Mouse (Mus musculus) neural tube, embryonic 14.5 days (tissue): ENCODE measurements around the gene Ift172. TPM values are rescaled to one million over a fixed set of nuclear protein-coding genes. Genes with fewer than 3 reads are reported as not detected.

Experiments used
- ATAC-seq: fragments of 200-750 bp; cut with Nextera tagmentation; 2 replicates; pipeline ENCODE4 v1.8.0; 2017; ENCODE audit warnings: low read depth, mild to moderate bottlenecking, moderate TSS enrichment, moderate library complexity
- H3K27ac ChIP-seq: fragments of 300-500 bp; sonication (generic); 2 replicates; pipeline ENCODE4 v1.5.1; 2014; ENCODE audit warnings: low read depth, mild to moderate bottlenecking, control low read depth, low read length, moderate library complexity, mixed read lengths
- H3K27me3 ChIP-seq: fragments of 300-500 bp; sonication (generic); 2 replicates; pipeline ENCODE4 v1.6.1; 2014; ENCODE audit warnings: low read length; ENCODE audit not compliant: control insufficient read depth, insufficient read depth
- H3K36me3 ChIP-seq: fragments of 300-500 bp; sonication (generic); 2 replicates; pipeline ENCODE4 v1.6.1; 2014; ENCODE audit warnings: low read length, mixed read lengths; ENCODE audit not compliant: control insufficient read depth, insufficient read depth
- H3K4me1 ChIP-seq: fragments of 300-500 bp; sonication (generic); 2 replicates; pipeline ENCODE4 v1.6.1; 2014; ENCODE audit warnings: low read length; ENCODE audit not compliant: control insufficient read depth, insufficient read depth
- H3K4me2 ChIP-seq: fragments of 300-500 bp; sonication (generic); 2 replicates; pipeline ENCODE4 v1.6.1; 2014; ENCODE audit warnings: mild to moderate bottlenecking, low read depth, low read length, control low read depth
- H3K4me3 ChIP-seq: fragments of 300-500 bp; sonication (generic); 2 replicates; pipeline ENCODE4 v1.5.1; 2014; ENCODE audit warnings: low read depth, low read length, control low read depth, mixed read lengths
- H3K9ac ChIP-seq: fragments of 300-500 bp; sonication (generic); replicated peaks from 2 replicates; pipeline ENCODE4 v1.6.1; 2014; ENCODE audit warnings: low read depth, mild to moderate bottlenecking, control low read depth, low read length, mixed read lengths
- H3K9me3 ChIP-seq: fragments of 300-500 bp; sonication (generic); 2 replicates; pipeline ENCODE4 v1.6.1; 2016; ENCODE audit warnings: low read length; ENCODE audit not compliant: control insufficient read depth
- WGBS: fragments of 180-500 bp; shearing (Covaris S2); extraction: QIAGEN DNeasy Blood & Tissue Kit; methylation state at CpG from one replicate; pipeline ENCODE4 v1.1.7; 2014; 5-methylcytosine and 5-hydroxymethylcytosine counted together
- polyA plus RNA-seq: library from polyadenylated mRNA; unstranded; fragments of >200 nt; fragmentation: Nextera tagmentation; extraction: Ambion mirVana; gene quantifications from 2 replicates; pipeline ENCODE4 v1.2.1, GENCODE M21; 2014

Ift172 gene
- polyA plus RNA-seq, 1 experiment from 2014 or later, result 32.6 TPM

GRCm38 (mm10) chr5:31226641-31227040, 64.3 kb downstream of the Ift172 start:
- H3K4me1 ChIP-seq, result no peaks in the 10 kb centered on the region
- no peaks in the 10 kb centered on the region for H3K27me3 ChIP-seq
- H3K9me3 ChIP-seq, result no peaks in the 10 kb centered on the region
- no peak overlapping the region for H3K4me3 ChIP-seq
- H3K4me2 ChIP-seq, result no peak overlapping the region
- H3K36me3 ChIP-seq, result no peaks in the 10 kb centered on the region
- no peak for ATAC-seq
- 86% methylated on average over 1 of the region's 1 CpGs for WGBS
- H3K27ac ChIP-seq, result no peak overlapping the region
- H3K9ac ChIP-seq, result no peak overlapping the region

- Histone ChIP-seq H3K9ac (no peak overlapping the region), H3K9me3 (no peaks in the 10 kb centered on the region), H3K36me3 (no peaks in the 10 kb centered on the region), H3K27me3 (no peaks in the 10 kb centered on the region), H3K4me2 (no peak overlapping the region), H3K4me3 (no peak overlapping the region), H3K4me1 (peaks cover 7% of the 10 kb centered on the region; the same call in 1 of the 2 replicates), H3K27ac (no peak overlapping the region)
- no peak for ATAC-seq
- 95% methylated on average over 9 of the region's 9 CpGs for WGBS
Measured at GRCm38 (mm10) chr5:31222696-31223095, 68.2 kb downstream of the Ift172 start.

GRCm38 (mm10) chr5:31221304-31221945, 69.5 kb downstream of the Ift172 start:
- Histone ChIP-seq H3K4me1 (peaks cover 7% of the 10 kb centered on the region; the same call in 1 of the 2 replicates), H3K36me3 (no peaks in the 10 kb centered on the region), H3K27me3 (no peaks in the 10 kb centered on the region), H3K27ac (peak overlapping the region; percentile 75), H3K4me2 (peak overlapping the region; percentile 42), H3K9ac (peak overlapping the region; percentile 88), H3K9me3 (no peaks in the 10 kb centered on the region), H3K4me3 (peak overlapping the region; percentile 85)
- 10% methylated on average over 11 of the region's 11 CpGs for WGBS
- peak; percentile 45 for ATAC-seq

- peak; percentile 94 for ATAC-seq
- Histone ChIP-seq H3K9ac (peak within 1 kb of the TSS; percentile 88), H3K4me3 (peak within 1 kb of the TSS; percentile 85), H3K27me3 (no peaks in the 10 kb centered on the region), H3K9me3 (no peaks in the 10 kb centered on the region), H3K4me1 (peaks cover 7% of the 10 kb centered on the region; the same call in 1 of the 2 replicates), H3K4me2 (peak within 1 kb of the TSS; percentile 42), H3K36me3 (no peaks in the 10 kb centered on the region), H3K27ac (peak within 1 kb of the TSS; percentile 92)
- WGBS, result under 1% methylated on average over 62 of the region's 70 CpGs
Measured at GRCm38 (mm10) chr5:31220448-31221303, 70.2 kb downstream of the Ift172 start, which contains the start of gene Ppm1g. Gene Ppm1g (minus strand): TSS chr5:31220687.

- H3K36me3 ChIP-seq, result no peaks in the 10 kb centered on the region
- H3K4me2 ChIP-seq, result peak overlapping the region; percentile 42
- H3K4me3 ChIP-seq, result peak overlapping the region; percentile 85
- under 1% methylated on average over 40 of the region's 40 CpGs for WGBS
- H3K4me1 ChIP-seq, result peaks cover 7% of the 10 kb centered on the region; the same call in 1 of the 2 replicates
- ATAC-seq, result peak; percentile 73
- H3K27me3 ChIP-seq, result no peaks in the 10 kb centered on the region
- H3K27ac ChIP-seq, result peak overlapping the region; percentile 92
- no peaks in the 10 kb centered on the region for H3K9me3 ChIP-seq
- peak overlapping the region; percentile 88 for H3K9ac ChIP-seq
Measured at GRCm38 (mm10) chr5:31219911-31220447, 70.9 kb downstream of the Ift172 start.

- Histone ChIP-seq H3K27ac (0 out of 2 replicates have a peak overlapping the region, but pooled peaks have one; percentile 92), H3K27me3 (no peaks in the 10 kb centered on the region)
- 2% methylated on average over 11 of the region's 11 CpGs for WGBS
Measured at GRCm38 (mm10) chr5:31219474-31219873, 71.4 kb downstream of the Ift172 start.

GRCm38 (mm10) chr5:31219070-31219469, 71.8 kb downstream of the Ift172 start:
- no peaks in the 10 kb centered on the region for H3K36me3 ChIP-seq
- no peak overlapping the region for H3K27ac ChIP-seq
- H3K9ac ChIP-seq, result no peak overlapping the region
- H3K27me3 ChIP-seq, result no peaks in the 10 kb centered on the region
- no peak for ATAC-seq
- peaks cover 7% of the 10 kb centered on the region; the same call in 1 of the 2 replicates for H3K4me1 ChIP-seq
- H3K9me3 ChIP-seq, result no peaks in the 10 kb centered on the region
- peak overlapping the region; percentile 85 for H3K4me3 ChIP-seq
- 5% methylated on average over 2 of the region's 2 CpGs for WGBS
- H3K4me2 ChIP-seq, result peak overlapping the region; percentile 42

More at GRCm38 (mm10) chr5:31219474-31219873, 71.4 kb downstream of the Ift172 start:
- Histone ChIP-seq H3K4me1 (peaks cover 7% of the 10 kb centered on the region; the same call in 1 of the 2 replicates), H3K4me2 (peak overlapping the region; percentile 42), H3K9me3 (no peaks in the 10 kb centered on the region), H3K4me3 (peak overlapping the region; percentile 85), H3K9ac (peak overlapping the region; percentile 88), H3K36me3 (no peaks in the 10 kb centered on the region)
- no peak for ATAC-seq

- H3K9me3 ChIP-seq, result no peaks in the 10 kb centered on the region
- H3K4me1 ChIP-seq, result peaks cover 7% of the 10 kb centered on the region; the same call in 1 of the 2 replicates
- H3K4me2 ChIP-seq, result no peak overlapping the region; the same call in 1 of the 2 replicates
- no peak overlapping the region for H3K27ac ChIP-seq
- H3K36me3 ChIP-seq, result no peaks in the 10 kb centered on the region
- no peak overlapping the region for H3K4me3 ChIP-seq
- no peak overlapping the region for H3K9ac ChIP-seq
- H3K27me3 ChIP-seq, result no peaks in the 10 kb centered on the region
- WGBS, result 59% methylated on average over 7 of the region's 7 CpGs
- no peak for ATAC-seq
Measured at GRCm38 (mm10) chr5:31218294-31218693, 72.6 kb downstream of the Ift172 start.
